Mouse (Mus musculus): ENCODE results near the gene Gm4869. TPM values are rescaled to one million over a fixed set of nuclear protein-coding genes. Genes with fewer than 3 reads are reported as not detected.
A peak's percentile ranks its signal among the peaks of the same experiment; 100 is the strongest.

Gene Gm4869
- not detected in 2 replicates for polyA plus RNA-seq (2015; fragmentation: Nextera tagmentation; extraction: Ambion mirVana)

DNA sequence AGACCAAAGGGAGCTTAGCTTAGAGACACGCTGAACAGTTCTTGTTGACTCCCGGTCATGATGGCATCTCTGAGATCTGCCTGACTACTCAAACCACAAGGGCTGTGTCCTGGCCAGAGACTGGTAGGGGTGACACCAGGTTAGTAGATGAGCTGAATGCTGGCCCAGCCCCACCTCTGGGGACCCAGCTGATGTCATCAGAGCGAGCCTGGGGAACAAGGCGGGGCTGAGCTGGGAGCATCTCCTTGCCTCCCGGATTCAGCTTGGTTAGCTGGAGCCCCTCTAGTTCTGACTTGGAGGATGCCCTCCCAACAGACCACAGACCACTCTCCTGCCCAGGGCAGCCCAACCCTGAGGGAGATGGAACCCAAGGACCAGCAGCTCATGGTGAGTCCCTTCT, at the start of gene Gm4869:
TSS of gene Gm4869 (plus strand) at position 301 of the 400 bp plus-strand sequence.
- Histone ChIP-seq H3K36me3 (ENCODE audit: control insufficient read depth, insufficient read depth) (peaks cover 22% of the 10 kb centered on the region), H3K27ac (ENCODE audit: low read length) (no peak within 1 kb of the TSS), H3K4me1 (replicated peaks; ENCODE audit: control insufficient read depth, insufficient read depth, low read length) (no peaks in the 10 kb centered on the region), H3K4me2 (ENCODE audit: low read length) (no peak within 1 kb of the TSS), H3K27me3 (replicated peaks; ENCODE audit: control insufficient read depth, insufficient read depth, low read length) (no peaks in the 10 kb centered on the region), H3K9me3 (ENCODE audit: control insufficient read depth, low read length) (no peaks in the 10 kb centered on the region), H3K4me3 (replicated peaks; ENCODE audit: low read length) (no peak within 1 kb of the TSS), H3K9ac (replicated peaks; ENCODE audit: low read depth, low read length) (no peak within 1 kb of the TSS)
- ATAC-seq, result no peak
- WGBS, result 90% methylated on average over 5 of the region's 5 CpGs

GRCm38 (mm10) chr5:140396166-140396940, 49.1 kb upstream of the Gm4869 start:
- Histone ChIP-seq H3K9ac (replicated peaks; ENCODE audit: low read depth, low read length) (no peak overlapping the region), H3K9me3 (ENCODE audit: control insufficient read depth, low read length) (no peaks in the 10 kb centered on the region), H3K4me2 (ENCODE audit: low read length) (no peak overlapping the region), H3K27me3 (replicated peaks; ENCODE audit: control insufficient read depth, insufficient read depth, low read length) (0 out of 2 replicates have a peak, but pooled peaks cover 2% of the 10 kb centered on the region), H3K4me1 (replicated peaks; ENCODE audit: control insufficient read depth, insufficient read depth, low read length) (no peaks in the 10 kb centered on the region), H3K36me3 (ENCODE audit: control insufficient read depth, insufficient read depth) (no peaks in the 10 kb centered on the region), H3K27ac (ENCODE audit: low read length) (no peak overlapping the region), H3K4me3 (replicated peaks; ENCODE audit: low read length) (no peak overlapping the region)
- ATAC-seq, result no peak
- WGBS, result 67% methylated on average over 8 of the region's 8 CpGs

DNA sequence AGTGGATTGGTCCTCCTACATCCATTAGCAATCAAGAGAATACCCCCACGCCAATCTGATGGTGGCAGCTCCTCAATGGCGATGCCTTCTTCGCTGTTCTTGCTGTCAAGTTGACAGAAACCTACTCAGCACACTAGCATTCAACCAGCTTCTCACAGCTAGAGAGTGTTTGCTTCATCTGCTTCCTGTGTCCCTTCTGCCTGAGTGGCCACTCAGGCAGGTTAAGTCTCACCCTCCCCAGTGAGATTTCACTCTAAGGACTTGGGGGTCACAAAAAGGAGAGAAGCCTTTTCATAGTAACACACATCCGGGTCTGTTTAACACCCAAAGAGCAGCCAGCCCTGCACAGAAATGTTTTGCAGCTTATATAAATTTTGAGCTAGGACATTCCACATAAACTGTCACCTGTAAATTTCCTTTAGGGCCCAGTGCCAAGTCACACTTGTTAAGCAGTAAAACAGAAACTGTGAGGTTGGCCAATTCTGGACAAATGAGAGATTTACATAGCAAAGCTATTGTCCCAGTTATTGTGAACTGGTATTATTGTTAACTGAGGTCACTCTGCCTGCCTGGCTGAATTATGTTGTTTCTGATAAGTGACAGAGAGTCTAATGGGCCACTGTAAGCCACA, 42.7 kb upstream of the Gm4869 start:
- Histone ChIP-seq H3K27ac (ENCODE audit: low read length) (no peak overlapping the region), H3K4me2 (ENCODE audit: low read length) (no peak overlapping the region), H3K36me3 (ENCODE audit: control insufficient read depth, insufficient read depth) (no peaks in the 10 kb centered on the region), H3K9me3 (ENCODE audit: control insufficient read depth, low read length) (no peaks in the 10 kb centered on the region), H3K9ac (replicated peaks; ENCODE audit: low read depth, low read length) (no peak overlapping the region), H3K4me3 (replicated peaks; ENCODE audit: low read length) (no peak overlapping the region), H3K27me3 (replicated peaks; ENCODE audit: control insufficient read depth, insufficient read depth, low read length) (no peaks in the 10 kb centered on the region), H3K4me1 (replicated peaks; ENCODE audit: control insufficient read depth, insufficient read depth, low read length) (no peaks in the 10 kb centered on the region)
- WGBS, result 86% methylated on average over 4 of the region's 4 CpGs
- ATAC-seq, result no peak

DNA sequence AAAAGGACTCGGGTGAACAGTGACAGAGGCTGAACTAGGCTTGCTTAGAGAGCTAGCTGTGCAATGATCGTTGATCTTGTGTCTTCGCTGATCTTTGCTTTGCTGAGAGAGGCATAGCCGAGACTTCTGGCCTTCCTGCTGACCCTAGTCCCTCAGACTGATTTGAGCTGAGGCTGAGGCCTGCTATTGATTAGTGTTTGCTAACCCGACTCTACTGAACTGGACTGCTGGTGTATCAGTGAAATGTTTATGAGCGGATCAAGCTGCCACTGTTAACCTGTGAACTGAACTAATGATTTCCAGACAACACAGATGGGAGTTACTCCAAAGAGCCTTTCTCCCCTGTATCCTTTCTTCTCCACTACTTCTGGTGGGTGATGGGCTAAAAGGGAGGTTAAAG, 40.3 kb upstream of the Gm4869 start:
- no peak for ATAC-seq
- Histone ChIP-seq H3K9ac (replicated peaks; ENCODE audit: low read depth, low read length) (no peak overlapping the region), H3K4me2 (ENCODE audit: low read length) (no peak overlapping the region), H3K4me3 (replicated peaks; ENCODE audit: low read length) (no peak overlapping the region), H3K27ac (ENCODE audit: low read length) (no peak overlapping the region), H3K4me1 (replicated peaks; ENCODE audit: control insufficient read depth, insufficient read depth, low read length) (no peaks in the 10 kb centered on the region), H3K36me3 (ENCODE audit: control insufficient read depth, insufficient read depth) (no peaks in the 10 kb centered on the region), H3K27me3 (replicated peaks; ENCODE audit: control insufficient read depth, insufficient read depth, low read length) (no peaks in the 10 kb centered on the region), H3K9me3 (ENCODE audit: control insufficient read depth, low read length) (0 out of 2 replicates have a peak, but pooled peaks cover 2% of the 10 kb centered on the region)
- WGBS, result 81% methylated on average over 6 of the region's 6 CpGs

DNA sequence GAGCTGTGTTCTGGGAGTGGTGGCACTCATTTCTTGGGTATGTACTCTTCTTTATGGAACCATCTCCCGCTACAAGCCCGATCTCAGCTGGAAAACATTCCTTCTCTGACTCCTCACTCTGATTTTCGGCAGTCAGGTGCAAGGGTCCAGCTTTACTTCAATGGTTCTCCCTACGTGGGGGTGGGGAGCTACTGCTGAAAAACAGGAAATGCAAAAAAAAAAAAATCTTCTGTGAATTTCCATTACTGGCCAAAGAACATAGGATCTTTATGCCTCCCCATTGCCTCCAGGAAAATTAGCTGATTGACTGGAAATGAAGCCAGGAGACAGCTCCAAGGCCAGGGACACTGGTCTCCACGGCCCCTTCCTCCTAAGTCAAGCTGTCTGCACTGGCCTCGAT, 38.8 kb upstream of the Gm4869 start:
- Histone ChIP-seq H3K36me3 (ENCODE audit: control insufficient read depth, insufficient read depth) (no peaks in the 10 kb centered on the region), H3K4me2 (ENCODE audit: low read length) (no peak overlapping the region), H3K9ac (replicated peaks; ENCODE audit: low read depth, low read length) (no peak overlapping the region), H3K9me3 (ENCODE audit: control insufficient read depth, low read length) (0 out of 2 replicates have a peak, but pooled peaks cover 2% of the 10 kb centered on the region), H3K4me3 (replicated peaks; ENCODE audit: low read length) (no peak overlapping the region), H3K4me1 (replicated peaks; ENCODE audit: control insufficient read depth, insufficient read depth, low read length) (no peaks in the 10 kb centered on the region), H3K27me3 (replicated peaks; ENCODE audit: control insufficient read depth, insufficient read depth, low read length) (no peaks in the 10 kb centered on the region), H3K27ac (ENCODE audit: low read length) (no peak overlapping the region)
- WGBS, result 83% methylated on average over 6 of the region's 6 CpGs
- no peak for ATAC-seq

GRCm38 (mm10) chr5:140408801-140409200, 36.6 kb upstream of the Gm4869 start:
- no peak overlapping the region for H3K9ac ChIP-seq (replicated peaks; ENCODE audit: low read depth, low read length)
- H3K4me3 ChIP-seq (replicated peaks; ENCODE audit: low read length), result no peak overlapping the region
- no peak overlapping the region for H3K27ac ChIP-seq (ENCODE audit: low read length)
- no peaks in the 10 kb centered on the region for H3K4me1 ChIP-seq (replicated peaks; ENCODE audit: control insufficient read depth, insufficient read depth, low read length)
- ATAC-seq, result no peak
- 0 out of 2 replicates have a peak, but pooled peaks cover 2% of the 10 kb centered on the region for H3K9me3 ChIP-seq (ENCODE audit: control insufficient read depth, low read length)
- no peaks in the 10 kb centered on the region for H3K27me3 ChIP-seq (replicated peaks; ENCODE audit: control insufficient read depth, insufficient read depth, low read length)
- H3K36me3 ChIP-seq (ENCODE audit: control insufficient read depth, insufficient read depth), result no peaks in the 10 kb centered on the region
- H3K4me2 ChIP-seq (ENCODE audit: low read length), result no peak overlapping the region

GRCm38 (mm10) chr5:140411339-140411738, 34.1 kb upstream of the Gm4869 start:
- H3K27ac ChIP-seq (ENCODE audit: low read length), result no peak overlapping the region
- H3K4me2 ChIP-seq (ENCODE audit: low read length), result no peak overlapping the region
- no peaks in the 10 kb centered on the region for H3K36me3 ChIP-seq (ENCODE audit: control insufficient read depth, insufficient read depth)
- no peaks in the 10 kb centered on the region for H3K4me1 ChIP-seq (replicated peaks; ENCODE audit: control insufficient read depth, insufficient read depth, low read length)
- H3K9ac ChIP-seq (replicated peaks; ENCODE audit: low read depth, low read length), result no peak overlapping the region
- H3K4me3 ChIP-seq (replicated peaks; ENCODE audit: low read length), result no peak overlapping the region
- H3K27me3 ChIP-seq (replicated peaks; ENCODE audit: control insufficient read depth, insufficient read depth, low read length), result no peaks in the 10 kb centered on the region
- 43% methylated on average over 8 of the region's 8 CpGs for WGBS
- 0 out of 2 replicates have a peak, but pooled peaks cover 2% of the 10 kb centered on the region for H3K9me3 ChIP-seq (ENCODE audit: control insufficient read depth, low read length)
- no peak for ATAC-seq

DNA sequence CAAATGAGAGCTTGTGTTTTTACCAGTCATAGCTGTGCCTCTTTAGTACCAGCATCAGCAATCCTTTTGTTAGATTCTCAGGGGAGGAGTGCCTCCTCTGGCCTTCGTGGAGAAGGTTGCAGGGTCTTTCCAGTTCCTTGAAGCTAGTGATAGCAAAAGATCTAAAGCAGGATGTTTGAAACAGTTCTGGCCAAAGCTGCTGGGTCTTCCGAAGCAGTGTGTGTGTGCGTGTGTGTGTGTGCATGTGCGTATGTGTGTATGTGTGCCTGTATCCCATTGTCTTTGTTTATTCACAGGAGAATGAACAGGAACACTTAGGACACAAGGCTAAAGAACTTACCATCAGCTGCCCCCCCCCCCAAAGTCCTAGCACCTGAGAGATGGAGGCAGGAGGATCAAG, 30.8 kb upstream of the Gm4869 start:
- H3K36me3 ChIP-seq (ENCODE audit: control insufficient read depth, insufficient read depth), result no peaks in the 10 kb centered on the region
- H3K4me2 ChIP-seq (ENCODE audit: low read length), result no peak overlapping the region
- 65% methylated on average over 4 of the region's 4 CpGs for WGBS
- no peaks in the 10 kb centered on the region for H3K27me3 ChIP-seq (replicated peaks; ENCODE audit: control insufficient read depth, insufficient read depth, low read length)
- ATAC-seq, result no peak
- no peak overlapping the region for H3K27ac ChIP-seq (ENCODE audit: low read length)
- H3K9me3 ChIP-seq (ENCODE audit: control insufficient read depth, low read length), result no peaks in the 10 kb centered on the region
- peaks cover 5% of the 10 kb centered on the region for H3K4me1 ChIP-seq (replicated peaks; ENCODE audit: control insufficient read depth, insufficient read depth, low read length)
- no peak overlapping the region for H3K9ac ChIP-seq (replicated peaks; ENCODE audit: low read depth, low read length)
- H3K4me3 ChIP-seq (replicated peaks; ENCODE audit: low read length), result no peak overlapping the region

- Histone ChIP-seq H3K27ac (ENCODE audit: low read length) (peak overlapping the region; percentile 94), H3K4me2 (ENCODE audit: low read length) (peak overlapping the region; percentile 88), H3K4me3 (replicated peaks; ENCODE audit: low read length) (peak overlapping the region; percentile 94), H3K27me3 (replicated peaks; ENCODE audit: control insufficient read depth, insufficient read depth, low read length) (no peaks in the 10 kb centered on the region), H3K4me1 (replicated peaks; ENCODE audit: control insufficient read depth, insufficient read depth, low read length) (peaks cover 28% of the 10 kb centered on the region), H3K9ac (replicated peaks; ENCODE audit: low read depth, low read length) (peak overlapping the region; percentile 73), H3K36me3 (ENCODE audit: control insufficient read depth, insufficient read depth) (no peaks in the 10 kb centered on the region), H3K9me3 (ENCODE audit: control insufficient read depth, low read length) (no peaks in the 10 kb centered on the region)
- under 1% methylated on average over 12 of the region's 12 CpGs for WGBS
- ATAC-seq, result peak; percentile 16; the same call in 1 of the 2 replicates
These were observed 27.3 kb upstream of the Gm4869 start for GRCm38 (mm10) chr5:140418106-140418488.
